Mouse (Mus musculus) natural killer cell, adult 2 months (primary cell): ENCODE measurements around the gene Spin1.

Experiments
- DNase-seq, 2 experiments: peaks; one replicate each; pipeline ENCODE4 v3.0.0; 2022; ENCODE audit warnings: low spot score in 2 of 2

Spin1 gene

GRCm38 (mm10) chr13:51136315-51136714, 35.6 kb downstream of the Spin1 start:
- DNase-seq = no peak

- no peak for DNase-seq
Measured at GRCm38 (mm10) chr13:51136996-51137701, 36.5 kb downstream of the Spin1 start.

- DNase-seq = no peak
Measured at GRCm38 (mm10) chr13:51137702-51138031, 37.0 kb downstream of the Spin1 start.

GRCm38 (mm10) chr13:51147106-51147505, 46.4 kb downstream of the Spin1 start:
- no peak for DNase-seq

GRCm38 (mm10) chr13:51152966-51153669, 52.4 kb downstream of the Spin1 start:
- DNase-seq = no peak

GRCm38 (mm10) chr13:51153670-51154030, 53.0 kb downstream of the Spin1 start:
- DNase-seq = no peak

GRCm38 (mm10) chr13:51155178-51156013, 54.7 kb downstream of the Spin1 start:
- DNase-seq = no peak

- DNase-seq = no peak
Measured at GRCm38 (mm10) chr13:51156014-51156386, 55.3 kb downstream of the Spin1 start.

- DNase-seq = no peak
Measured at GRCm38 (mm10) chr13:51157291-51157690, 56.6 kb downstream of the Spin1 start.

GRCm38 (mm10) chr13:51161672-51162071, 61.0 kb downstream of the Spin1 start:
- DNase-seq = peak in 1 of 2 experiments; percentile 8

- peak in 1 of 2 experiments; percentile 8 for DNase-seq
Measured at GRCm38 (mm10) chr13:51162246-51162645, 61.6 kb downstream of the Spin1 start.

GRCm38 (mm10) chr13:51166711-51167110, 66.0 kb downstream of the Spin1 start:
- no peak for DNase-seq

GRCm38 (mm10) chr13:51170215-51170614, 69.5 kb downstream of the Spin1 start:
- DNase-seq = no peak

GRCm38 (mm10) chr13:51170691-51171680, 70.3 kb downstream of the Spin1 start, which contains the start of gene Nxnl2:
Gene Nxnl2, plus strand, starts transcription at chr13:51171022.
- DNase-seq = peak; percentile 22 to 61

GRCm38 (mm10) chr13:51172601-51173000, 71.9 kb downstream of the Spin1 start:
- no peak for DNase-seq

- no peak for DNase-seq
Measured at GRCm38 (mm10) chr13:51178932-51179331, 78.3 kb downstream of the Spin1 start.

- DNase-seq = no peak
Measured at GRCm38 (mm10) chr13:51179362-51179761, 78.7 kb downstream of the Spin1 start.

GRCm38 (mm10) chr13:51182236-51182635, 81.6 kb downstream of the Spin1 start:
- DNase-seq = no peak

GRCm38 (mm10) chr13:51184896-51185295, 84.2 kb downstream of the Spin1 start:
- DNase-seq = no peak

GRCm38 (mm10) chr13:51190336-51190735, 89.7 kb downstream of the Spin1 start:
- no peak for DNase-seq

GRCm38 (mm10) chr13:51191416-51192140, 90.9 kb downstream of the Spin1 start:
- no peak for DNase-seq
